Mouse (Mus musculus) MEL (cell line): ENCODE measurements around the gene Nudt3. TPM values are rescaled to one million over a fixed set of nuclear protein-coding genes. Genes with fewer than 3 reads are reported as not detected.
A peak's percentile ranks its signal among the peaks of the same experiment; 100 is the strongest.

Source experiments
- DNase-seq: peaks from one replicate; pipeline ENCODE4 v3.0.0; 2011; ENCODE audit warnings: low read depth, low spot score
- H3K27ac ChIP-seq: 2 replicates; pipeline ENCODE4 v1.5.1; 2012; ENCODE audit warnings: low read depth, mild to moderate bottlenecking, control low read depth, low read length, moderate library complexity; ENCODE audit not compliant: control insufficient read depth
- H3K27me3 ChIP-seq, 2 experiments: fragments of 150-350 bp in 1 of 2; sonication (generic) in 1 of 2; 2 replicates each; pipeline ENCODE4 v1.6.1; 2012; ENCODE audit warnings: low read length in 2 of 2, mild to moderate bottlenecking in 2 of 2, improper control_type of control experiment in 1 of 2, moderate library complexity in 1 of 2; ENCODE audit not compliant: insufficient read depth in 2 of 2, control insufficient read depth in 1 of 2
- H3K36me3 ChIP-seq, 2 experiments: 2 replicates each; pipeline ENCODE4 v1.6.1; 2012 to 2014; ENCODE audit warnings: low read length in 2 of 2, improper control_type of control experiment in 1 of 2, inconsistent platforms in 1 of 2, mild to moderate bottlenecking in 1 of 2; ENCODE audit not compliant: insufficient read depth in 2 of 2, control insufficient read depth in 1 of 2
- H3K4me1 ChIP-seq, 2 experiments: fragments of 150-350 bp in 1 of 2; sonication (generic) in 1 of 2; 2 replicates each; pipeline ENCODE4 v1.6.1; 2012; ENCODE audit warnings: low read length in 2 of 2, improper control_type of control experiment in 1 of 2, mild to moderate bottlenecking in 1 of 2; ENCODE audit not compliant: insufficient read depth in 2 of 2, control insufficient read depth in 1 of 2
- H3K4me3 ChIP-seq, 2 experiments: fragments of 150-350 bp in 1 of 2; sonication (generic) in 1 of 2; 2 replicates each; pipeline ENCODE4 v1.5.1; 2012; ENCODE audit warnings: low read depth in 2 of 2, low read length in 2 of 2, mild to moderate bottlenecking in 2 of 2, moderate library complexity in 2 of 2, control low read depth in 1 of 2, improper control_type of control experiment in 1 of 2; ENCODE audit not compliant: control insufficient read depth in 1 of 2, insufficient read depth in 1 of 2
- H3K79me2 ChIP-seq: 2 replicates; pipeline ENCODE4 v1.6.1; 2012; ENCODE audit warnings: mild to moderate bottlenecking, low read length, moderate library complexity; ENCODE audit not compliant: control insufficient read depth, poor library complexity, insufficient read depth
- H3K9ac ChIP-seq: 2 replicates; pipeline ENCODE4 v1.6.1; 2012; ENCODE audit warnings: low read depth, mild to moderate bottlenecking, control low read depth, low read length, moderate library complexity; ENCODE audit not compliant: control insufficient read depth, poor library complexity, severe bottlenecking
- H3K9me3 ChIP-seq: fragments of 150-350 bp; sonication (generic); replicated peaks from 2 replicates; pipeline ENCODE4 v1.6.1; 2012; ENCODE audit warnings: mild to moderate bottlenecking, low read length, improper control_type of control experiment, moderate library complexity; ENCODE audit not compliant: insufficient read depth
- CHD1 ChIP-seq: IDR thresholded peaks from 2 replicates; pipeline ENCODE4 v1.6.1; 2012; ENCODE audit warnings: low read depth, mild to moderate bottlenecking, inconsistent platforms, low read length, improper control_type of control experiment
- CHD2 ChIP-seq: IDR thresholded peaks from 2 replicates; pipeline ENCODE4 v1.6.1; 2011; ENCODE audit warnings: low read length, improper control_type of control experiment
- CTCF ChIP-seq, 3 experiments: IDR thresholded peaks in 2 of 3; conservative IDR thresholded peaks in 1 of 3; 2 replicates each; pipeline ENCODE4 v1.5.1; 2011 to 2012; ENCODE audit warnings: low read length in 3 of 3, low read depth in 2 of 3, mild to moderate bottlenecking in 2 of 3, improper control_type of control experiment in 1 of 3, inconsistent platforms in 1 of 3, mixed read lengths in 1 of 3, moderate library complexity in 1 of 3; ENCODE audit not compliant: control insufficient read depth in 1 of 3, insufficient read depth in 1 of 3, poor library complexity in 1 of 3, severe bottlenecking in 1 of 3
- E2F4 ChIP-seq: IDR thresholded peaks from 2 replicates; pipeline ENCODE4 v1.6.1; 2011; ENCODE audit warnings: low read depth, low read length, improper control_type of control experiment, borderline replicate concordance
- ELF1 ChIP-seq: IDR thresholded peaks from 2 replicates; pipeline ENCODE4 v1.6.1; 2014; ENCODE audit warnings: low read depth, mild to moderate bottlenecking, inconsistent platforms, low read length, improper control_type of control experiment, moderate library complexity
- ETS1 ChIP-seq: IDR thresholded peaks from 2 replicates; pipeline ENCODE4 v1.6.1; 2012; ENCODE audit warnings: low read depth, mild to moderate bottlenecking, inconsistent platforms, low read length, improper control_type of control experiment, moderate library complexity
- GATA1 ChIP-seq: IDR thresholded peaks from 2 replicates; pipeline ENCODE4 v1.6.1; 2011; ENCODE audit warnings: low read depth, low read length, improper control_type of control experiment
- HCFC1 ChIP-seq: IDR thresholded peaks from 2 replicates; pipeline ENCODE4 v1.6.1; 2012; ENCODE audit warnings: low read depth, mild to moderate bottlenecking, inconsistent platforms, low read length, improper control_type of control experiment, moderate library complexity
- MAFK ChIP-seq: IDR thresholded peaks from 2 replicates; pipeline ENCODE4 v1.6.1; 2011; ENCODE audit warnings: low read depth, mild to moderate bottlenecking, low read length, improper control_type of control experiment, borderline replicate concordance
- MAX ChIP-seq: IDR thresholded peaks from 2 replicates; pipeline ENCODE4 v1.6.1; 2011; ENCODE audit warnings: low read length, improper control_type of control experiment
- MEF2A ChIP-seq: IDR thresholded peaks from 2 replicates; pipeline ENCODE4 v1.6.1; 2014; ENCODE audit warnings: low read depth, mild to moderate bottlenecking, inconsistent platforms, low read length, improper control_type of control experiment; ENCODE audit not compliant: poor library complexity, insufficient replicate concordance, severe bottlenecking; ENCODE audit errors: extremely low read depth
- MYB ChIP-seq: IDR thresholded peaks from 2 replicates; pipeline ENCODE4 v1.6.1; 2011; ENCODE audit warnings: mild to moderate bottlenecking, low read depth, low read length, improper control_type of control experiment
- POLR2AphosphoS5 ChIP-seq: IDR thresholded peaks from 2 replicates; pipeline ENCODE4 v1.6.1; 2012; ENCODE audit warnings: low read depth, borderline replicate concordance, mild to moderate bottlenecking, inconsistent platforms, low read length, moderate library complexity, mixed read lengths
- SMC3 ChIP-seq: IDR thresholded peaks from 2 replicates; pipeline ENCODE4 v1.6.1; 2011; ENCODE audit warnings: low read depth, low read length, improper control_type of control experiment
- TAL1 ChIP-seq: IDR thresholded peaks from 2 replicates; pipeline ENCODE4 v1.6.1; 2012; ENCODE audit warnings: mild to moderate bottlenecking, inconsistent platforms, low read length, moderate library complexity, mixed read lengths
- TBP ChIP-seq: IDR thresholded peaks from 2 replicates; pipeline ENCODE4 v1.8.0; 2011; ENCODE audit warnings: low read depth, low read length, improper control_type of control experiment
- UBTF ChIP-seq: IDR thresholded peaks from 2 replicates; pipeline ENCODE4 v1.6.1; 2012; ENCODE audit warnings: low read depth, mild to moderate bottlenecking, inconsistent platforms, low read length, improper control_type of control experiment, moderate library complexity, borderline replicate concordance; ENCODE audit not compliant: insufficient read depth
- USF2 ChIP-seq, 2 experiments: IDR thresholded peaks; 2 replicates each; pipeline ENCODE4 v1.6.1; 2011 to 2012; ENCODE audit warnings: improper control_type of control experiment in 2 of 2, low read length in 2 of 2, borderline replicate concordance in 1 of 2, inconsistent platforms in 1 of 2, low read depth in 1 of 2, mild to moderate bottlenecking in 1 of 2; ENCODE audit not compliant: insufficient read depth in 1 of 2
- ZC3H11A ChIP-seq: IDR thresholded peaks from 2 replicates; pipeline ENCODE4 v1.6.1; 2012; ENCODE audit warnings: low read depth, mild to moderate bottlenecking, inconsistent platforms, low read length, improper control_type of control experiment
- ZKSCAN1 ChIP-seq: IDR thresholded peaks from 2 replicates; pipeline ENCODE4 v1.6.1; 2012; ENCODE audit warnings: low read depth, mild to moderate bottlenecking, inconsistent platforms, low read length, improper control_type of control experiment, moderate library complexity
- polyA plus RNA-seq, 2 experiments: library from polyadenylated mRNA; stranded (reverse) in 1 of 2; unstranded in 1 of 2; fragments of >175 nt in 1 of 2; fragments of >200 nt in 1 of 2; gene quantifications; 2 replicates each; pipeline versions ENCODE4 v1.2.1 to v1.2.4; 2012; ENCODE audit warnings: low replicate concordance in 2 of 2, low read depth in 1 of 2; ENCODE audit not compliant: insufficient read length in 2 of 2, insufficient read depth in 1 of 2, missing spikeins in 1 of 2
- total RNA-seq: library from RNA; depleted of rRNA; stranded (reverse); fragments of 300-350 nt; gene quantifications from 2 replicates; pipeline ENCODE4 v1.2.3, GENCODE M21; 2012

The Nudt3 gene
- total and polyA plus RNA-seq, 3 experiments = 96.5 to 258 (median 97.0) TPM

DNA sequence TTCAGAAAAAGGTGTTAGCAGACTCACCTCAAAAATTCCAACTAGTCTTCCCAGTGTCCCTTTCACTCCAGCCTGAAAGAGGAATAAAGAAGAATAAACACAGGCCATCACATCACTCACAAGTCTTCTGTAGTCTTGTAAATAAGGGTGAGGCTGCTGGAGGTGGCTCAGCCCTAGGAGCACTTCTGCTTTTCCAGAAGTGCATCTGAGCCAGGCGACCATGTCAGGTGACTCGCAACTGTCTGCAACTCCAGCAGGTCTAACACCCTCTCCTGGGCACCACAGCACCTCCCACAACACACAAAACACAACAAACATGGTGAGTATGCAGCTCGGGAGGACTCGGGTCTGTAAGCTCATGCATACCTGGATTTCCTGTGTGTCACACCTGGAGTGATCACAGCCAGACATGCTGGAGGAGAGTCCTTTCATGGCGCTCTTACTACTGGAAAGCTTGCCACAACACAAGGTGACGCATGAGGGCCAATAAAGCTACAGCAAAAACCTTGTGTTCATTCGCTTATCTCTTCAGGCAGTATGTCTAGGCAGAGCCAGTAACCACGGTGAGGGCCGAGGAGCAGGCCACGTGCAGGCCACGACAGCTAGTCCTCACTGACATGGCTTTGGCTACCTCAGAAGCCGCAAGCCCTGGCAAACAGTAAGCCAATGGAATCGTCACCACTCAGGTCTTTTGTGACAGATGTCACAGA, 40.0 kb downstream of the Nudt3 start (continued):
- TF ChIP-seq MAX = peak; percentile 85
- no peak for TF ChIP-seq CHD2
- no peak for TF ChIP-seq MYB
- TF ChIP-seq MEF2A = no peak
- TF ChIP-seq TBP = no peak
- no peak for TF ChIP-seq SMC3
- TF ChIP-seq USF2 (IDR thresholded peaks at IDR 0.05; ENCODE audit: borderline replicate concordance in 1 of 2, insufficient read depth in 1 of 2, low read depth in 1 of 2, low read length in 2 of 2) = no peak
- peak; percentile 36 for TF ChIP-seq ETS1
- no peak for TF ChIP-seq POLR2AphosphoS5
- TF ChIP-seq GATA1 = 0 out of 2 replicates have a peak, but pooled peaks have one; percentile 22
- 0 out of 2 replicates have a peak, but pooled peaks have one; percentile 9 for TF ChIP-seq ELF1

DNA sequence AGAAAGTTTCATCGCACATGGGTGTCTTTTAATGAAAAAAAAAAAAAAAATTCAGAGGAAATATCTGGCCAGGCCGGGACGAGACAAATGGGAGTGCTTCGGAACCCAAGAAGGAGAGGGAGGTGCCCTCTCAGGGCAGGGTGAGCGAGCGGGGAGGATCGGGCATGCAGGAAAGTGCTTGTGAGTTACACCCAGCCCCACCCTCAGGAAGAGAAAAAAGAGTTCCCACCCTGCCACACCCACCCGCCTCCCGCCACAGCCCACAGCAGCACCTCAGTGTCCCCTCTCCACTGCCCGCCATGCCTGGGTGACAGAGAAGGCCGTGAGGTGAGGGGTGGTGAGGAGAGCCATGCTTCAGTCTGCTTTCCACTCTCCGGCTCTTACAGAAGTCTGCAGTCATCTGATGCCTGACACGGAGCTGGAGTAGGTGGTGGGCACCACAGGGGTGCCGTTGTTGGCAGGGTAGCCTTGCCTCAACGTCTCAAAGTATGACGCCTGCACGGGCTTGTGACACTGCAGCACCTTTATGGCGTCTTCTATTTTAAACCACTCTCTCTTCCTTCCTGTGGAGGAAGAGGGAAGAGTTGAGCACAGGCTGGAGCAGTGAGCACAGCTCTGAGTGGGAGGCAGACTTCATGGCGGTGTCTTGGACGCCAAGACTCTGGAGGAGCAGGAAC, 42.8 kb downstream of the Nudt3 start:
- H3K27ac ChIP-seq = no peak overlapping the region
- H3K9ac ChIP-seq = no peak overlapping the region
- DNase-seq = no peak
- H3K4me3 ChIP-seq = no peak overlapping the region
- no peak for TF ChIP-seq MAFK
- TF ChIP-seq UBTF = no peak
- TF ChIP-seq ZC3H11A = no peak
- no peak for TF ChIP-seq HCFC1
- TF ChIP-seq ZKSCAN1 = no peak
- no peak for TF ChIP-seq E2F4
- TF ChIP-seq CHD1 = no peak
- TF ChIP-seq TAL1 = no peak
- TF ChIP-seq CTCF (IDR thresholded peaks at IDR 0.05 in 2 of 3, conservative IDR thresholded peaks at IDR 0.05 in 1 of 3; ENCODE audit: control insufficient read depth in 1 of 3, insufficient read depth in 1 of 3, low read depth in 2 of 3, low read length in 3 of 3, poor library complexity in 1 of 3, severe bottlenecking in 1 of 3) = no peak
- TF ChIP-seq TBP = no peak
- no peaks in the 10 kb centered on the region for H3K9me3 ChIP-seq
- peaks cover 10 to 12% of the 10 kb centered on the region in 2 experiments for H3K4me1 ChIP-seq
- peaks cover 7 to 14% of the 10 kb centered on the region in 2 experiments for H3K36me3 ChIP-seq
- H3K27me3 ChIP-seq = no peaks in the 10 kb centered on the region
- H3K79me2 ChIP-seq = peaks cover 2% of the 10 kb centered on the region; the same call in 1 of the 2 replicates
